Mouse (Mus musculus): Measurements from ENCODE around the gene Gpa33.

The Gpa33 gene

GRCm38 (mm10) chr1:166165159-166165558 is 35.1 kb downstream of the Gpa33 start:
- no peak for DNase-seq

GRCm38 (mm10) chr1:166167405-166167804 is 37.4 kb downstream of the Gpa33 start:
- DNase-seq = no peak

GRCm38 (mm10) chr1:166168017-166168416 is 38.0 kb downstream of the Gpa33 start:
- no peak for DNase-seq

- DNase-seq = no peak
Observed at GRCm38 (mm10) chr1:166169713-166170112, 39.7 kb downstream of the Gpa33 start.

GRCm38 (mm10) chr1:166170852-166171251 is 40.8 kb downstream of the Gpa33 start:
- no peak for DNase-seq

- no peak for DNase-seq
Observed at GRCm38 (mm10) chr1:166172992-166173391, 43.0 kb downstream of the Gpa33 start.

- DNase-seq = no peak
Observed at GRCm38 (mm10) chr1:166173621-166174020, 43.6 kb downstream of the Gpa33 start.

- DNase-seq = no peak
Observed at GRCm38 (mm10) chr1:166181510-166181909, 51.5 kb downstream of the Gpa33 start.

- DNase-seq = no peak
Observed at GRCm38 (mm10) chr1:166182952-166183627, 53.1 kb downstream of the Gpa33 start.

- no peak for DNase-seq
Observed at GRCm38 (mm10) chr1:166184391-166185229, 54.6 kb downstream of the Gpa33 start.

GRCm38 (mm10) chr1:166185357-166185756 is 55.3 kb downstream of the Gpa33 start:
- no peak for DNase-seq

GRCm38 (mm10) chr1:166189821-166190220 is 59.8 kb downstream of the Gpa33 start:
- no peak for DNase-seq

- DNase-seq = no peak
Observed at GRCm38 (mm10) chr1:166204171-166204570, 74.1 kb downstream of the Gpa33 start.

- DNase-seq = no peak
Observed at GRCm38 (mm10) chr1:166205159-166205558, 75.1 kb downstream of the Gpa33 start.

GRCm38 (mm10) chr1:166209371-166209770 is 79.3 kb downstream of the Gpa33 start:
- no peak for DNase-seq

- DNase-seq = no peak
Observed at GRCm38 (mm10) chr1:166214181-166214580, 84.1 kb downstream of the Gpa33 start.
